9 mouse cellular contexts compared by ENCODE assay signal in genomic region chr10:94523711-94524156, GRCm38 (mm10).
DNase-seq lines count a peak whose midpoint lies in the region; ATAC-seq and TF ChIP-seq lines count a peak whose summit lies in the region.
"Had no signal": no experiment of that assay in that cellular context is flagged by ENCODE, and none has a peak within 500 bp of the region (broad histone marks: within the 10 kb centered on the region; RNA-seq: fewer than 3 reads in every experiment).

No protein-coding gene starts in this region.

- ATAC-seq in liver, postnatal 0 days, result 0 out of 2 replicates have a peak, but pooled peaks have one; percentile 18
- ATAC-seq in liver, embryonic 12.5 days, result no peak
- peak; percentile 49 for ATAC-seq in intestine, embryonic 16.5 days
- no peak for ATAC-seq in limb, embryonic 11.5 days (ENCODE audit: insufficient number of reproducible peaks, low FRiP score, low TSS enrichment, low read depth)
- ATAC-seq in neural tube, embryonic 12.5 days (ENCODE audit: low FRiP score, low read depth), result peak; percentile 76

- H3K4me3 ChIP-seq in liver, postnatal 0 days (ENCODE audit: low read depth, low read length), result no peak overlapping the region
- H3K4me3 ChIP-seq in liver, embryonic 12.5 days, result no peak overlapping the region
- no peak overlapping the region for H3K4me3 ChIP-seq in intestine, embryonic 16.5 days (ENCODE audit: low read length)
- H3K4me3 ChIP-seq in limb, embryonic 11.5 days (ENCODE audit: low read depth, low read length), result no peak overlapping the region
- no peak overlapping the region for H3K4me3 ChIP-seq in neural tube, embryonic 12.5 days

- no peaks in the 10 kb centered on the region for H3K27me3 ChIP-seq in liver, postnatal 0 days (ENCODE audit: insufficient read depth, low read length)
- H3K27me3 ChIP-seq in liver, embryonic 12.5 days (replicated peaks), result no peaks in the 10 kb centered on the region
- no peaks in the 10 kb centered on the region for H3K27me3 ChIP-seq in intestine, embryonic 16.5 days (replicated peaks; ENCODE audit: control insufficient read depth, insufficient read depth, low read length)
- no peaks in the 10 kb centered on the region for H3K27me3 ChIP-seq in limb, embryonic 11.5 days (ENCODE audit: control insufficient read depth, insufficient read depth, low read length)
- no peaks in the 10 kb centered on the region for H3K27me3 ChIP-seq in neural tube, embryonic 12.5 days (replicated peaks)

- WGBS in liver, postnatal 0 days (ENCODE audit: insufficient replicate concordance), result 38% methylated on average over 18 of the region's 18 CpGs
- 46% methylated on average over 18 of the region's 18 CpGs for WGBS in liver, embryonic 12.5 days (ENCODE audit: insufficient replicate concordance)
- 16% methylated on average over 18 of the region's 18 CpGs for WGBS in intestine, embryonic 16.5 days
- WGBS in limb, embryonic 11.5 days, result 10% methylated on average over 18 of the region's 18 CpGs
- 15% methylated on average over 18 of the region's 18 CpGs for WGBS in neural tube, embryonic 12.5 days

- peaks cover 33% of the 10 kb centered on the region for H3K4me1 ChIP-seq in liver, postnatal 0 days (ENCODE audit: insufficient read depth)
- peaks cover 81% of the 10 kb centered on the region for H3K4me1 ChIP-seq in liver, embryonic 12.5 days
- H3K4me1 ChIP-seq in intestine, embryonic 16.5 days (ENCODE audit: control insufficient read depth, insufficient read depth, low read length), result peaks cover 19% of the 10 kb centered on the region
- peaks cover 20% of the 10 kb centered on the region for H3K4me1 ChIP-seq in limb, embryonic 11.5 days (ENCODE audit: control insufficient read depth, insufficient read depth, low read length)
- peaks cover 15% of the 10 kb centered on the region for H3K4me1 ChIP-seq in neural tube, embryonic 12.5 days

- no peak for TF ChIP-seq CTCF in liver, postnatal 0 days (IDR thresholded peaks at IDR 0.05; ENCODE audit: low read depth)

- no peaks in the 10 kb centered on the region for H3K9me3 ChIP-seq in liver, postnatal 0 days (ENCODE audit: low read length)
- no peaks in the 10 kb centered on the region for H3K9me3 ChIP-seq in liver, embryonic 12.5 days (replicated peaks)
- H3K9me3 ChIP-seq in intestine, embryonic 16.5 days (ENCODE audit: control insufficient read depth, low read length), result no peaks in the 10 kb centered on the region
- H3K9me3 ChIP-seq in limb, embryonic 11.5 days (ENCODE audit: control insufficient read depth, low read length), result no peaks in the 10 kb centered on the region
- no peaks in the 10 kb centered on the region for H3K9me3 ChIP-seq in neural tube, embryonic 12.5 days

- TF ChIP-seq EP300 in liver, postnatal 0 days (IDR thresholded peaks at IDR 0.05; ENCODE audit: low read depth), result no peak

- no peak overlapping the region for H3K4me2 ChIP-seq in liver, postnatal 0 days (ENCODE audit: low read depth, low read length)
- H3K4me2 ChIP-seq in liver, embryonic 12.5 days, result no peak overlapping the region
- H3K4me2 ChIP-seq in intestine, embryonic 16.5 days (ENCODE audit: low read depth, low read length), result no peak overlapping the region
- no peak overlapping the region for H3K4me2 ChIP-seq in limb, embryonic 11.5 days (ENCODE audit: low read depth, severe bottlenecking)
- peak overlapping the region; percentile 35 for H3K4me2 ChIP-seq in neural tube, embryonic 12.5 days (replicated peaks)

- H3K9ac ChIP-seq in liver, postnatal 0 days (replicated peaks), result no peak overlapping the region
- no peak overlapping the region for H3K9ac ChIP-seq in liver, embryonic 12.5 days
- H3K9ac ChIP-seq in intestine, embryonic 16.5 days (ENCODE audit: low read depth, low read length), result no peak overlapping the region
- no peak overlapping the region for H3K9ac ChIP-seq in limb, embryonic 11.5 days (ENCODE audit: low read length)
- no peak overlapping the region for H3K9ac ChIP-seq in neural tube, embryonic 12.5 days

- peak; percentile 71 for DNase-seq in liver, postnatal 0 days
- peak; percentile 37 for DNase-seq in embryo, embryonic 9.5 days (ENCODE audit: extremely low spot score)
- peak; percentile 71 to 77 for DNase-seq in heart, adult 18-20 months
- DNase-seq in limb, embryonic 11.5 days (ENCODE audit: low spot score), result peak; percentile 70
- peak; percentile 64 for DNase-seq in yolk sac, embryonic 10.5 days (ENCODE audit: low spot score)

- no peaks in the 10 kb centered on the region for H3K36me3 ChIP-seq in liver, postnatal 0 days (replicated peaks; ENCODE audit: insufficient read depth, low read length)
- H3K36me3 ChIP-seq in liver, embryonic 12.5 days, result no peaks in the 10 kb centered on the region
- no peaks in the 10 kb centered on the region for H3K36me3 ChIP-seq in intestine, embryonic 16.5 days (ENCODE audit: control insufficient read depth, insufficient read depth, low read length)
- H3K36me3 ChIP-seq in limb, embryonic 11.5 days (ENCODE audit: control insufficient read depth, insufficient read depth, low read length), result no peaks in the 10 kb centered on the region
- H3K36me3 ChIP-seq in neural tube, embryonic 12.5 days, result no peaks in the 10 kb centered on the region

- H3K27ac ChIP-seq in liver, postnatal 0 days (ENCODE audit: low read depth), result no peak overlapping the region
- H3K27ac ChIP-seq in liver, embryonic 12.5 days, result no peak overlapping the region
- no peak overlapping the region for H3K27ac ChIP-seq in intestine, embryonic 16.5 days (ENCODE audit: low read length)
- no peak overlapping the region for H3K27ac ChIP-seq in limb, embryonic 11.5 days (replicated peaks; ENCODE audit: low read depth, low read length)
- no peak overlapping the region for H3K27ac ChIP-seq in neural tube, embryonic 12.5 days
- H3K27ac ChIP-seq: macrophage had no signal

Comparison
In these comparisons a context has a peak if more than half of its experiments do, and no peak if none do; other contexts are left out.
1. ATAC-seq: peak in liver, postnatal 0 days (single experiment), intestine, embryonic 16.5 days (single experiment) and neural tube, embryonic 12.5 days (single experiment); none in liver, embryonic 12.5 days (single experiment) and limb, embryonic 11.5 days (single experiment).
2. Peak in every context shown above with its lines, with median percentiles within 50 percentile points of each other: DNase-seq.